Mouse (Mus musculus) CH12.LX (cell line): Measurements from ENCODE around the gene Vps45. TPM values are rescaled to one million over a fixed set of nuclear protein-coding genes. Genes with fewer than 3 reads are reported as not detected.

Source experiments
- DNase-seq: peaks from one replicate; pipeline ENCODE4 v3.0.0-alpha.2; 2013; ENCODE audit errors: extremely low read depth
- H3K27ac ChIP-seq: 2 replicates; pipeline ENCODE4 v1.5.1; 2012; ENCODE audit warnings: low read depth, mild to moderate bottlenecking, control low read depth, moderate library complexity; ENCODE audit not compliant: insufficient read depth
- H3K27me3 ChIP-seq: replicated peaks from 2 replicates; pipeline ENCODE3; 2012; ENCODE audit warnings: inconsistent platforms
- H3K36me3 ChIP-seq, 2 experiments: replicated peaks in 1 of 2; 2 replicates each; pipeline versions ENCODE3 to v1.6.1; 2012; ENCODE audit warnings: inconsistent platforms in 1 of 2, low read length in 1 of 2, mild to moderate bottlenecking in 1 of 2, mixed read lengths in 1 of 2, moderate library complexity in 1 of 2; ENCODE audit not compliant: control insufficient read depth in 1 of 2, insufficient read depth in 1 of 2
- H3K4me1 ChIP-seq, 2 experiments: 2 replicates each; pipeline ENCODE4 v1.6.1; 2012; ENCODE audit warnings: inconsistent platforms in 1 of 2, moderate library complexity in 1 of 2; ENCODE audit not compliant: insufficient read depth in 2 of 2, control insufficient read depth in 1 of 2
- H3K4me2 ChIP-seq: 2 replicates; pipeline ENCODE4 v1.6.1; 2012; ENCODE audit warnings: low read depth, mild to moderate bottlenecking, control low read depth; ENCODE audit not compliant: poor library complexity, insufficient read depth, severe bottlenecking
- H3K4me3 ChIP-seq, 3 experiments: fragments of 150-350 bp in 1 of 3; sonication (generic) in 1 of 3; replicated peaks in 1 of 3; 2 replicates each; pipeline versions ENCODE3 to v1.5.1; 2011 to 2012; ENCODE audit warnings: low read depth in 2 of 3, low read length in 2 of 3, mild to moderate bottlenecking in 2 of 3, moderate library complexity in 2 of 3, control low read depth in 1 of 3, improper control_type of control experiment in 1 of 3, inconsistent platforms in 1 of 3, mixed read lengths in 1 of 3; ENCODE audit not compliant: poor library complexity in 1 of 3
- H3K79me2 ChIP-seq: replicated peaks from 2 replicates; pipeline ENCODE4 v1.6.1; 2012; ENCODE audit warnings: mild to moderate bottlenecking, moderate library complexity; ENCODE audit not compliant: control insufficient read depth, poor library complexity, insufficient read depth, severe bottlenecking; ENCODE audit errors: extremely low read depth
- H3K9ac ChIP-seq: 2 replicates; pipeline ENCODE4 v1.6.1; 2012; ENCODE audit warnings: low read depth, mild to moderate bottlenecking, control low read depth, moderate library complexity; ENCODE audit not compliant: insufficient read depth
- H3K9me3 ChIP-seq: replicated peaks from 2 replicates; pipeline ENCODE3; 2012; ENCODE audit warnings: low read length, inconsistent platforms, mixed read lengths
- BHLHE40 ChIP-seq: IDR thresholded peaks from 2 replicates; pipeline ENCODE4 v1.6.1; 2011; ENCODE audit warnings: mild to moderate bottlenecking, low read depth, low read length, improper control_type of control experiment
- CHD2 ChIP-seq: IDR thresholded peaks from 2 replicates; pipeline ENCODE4 v1.6.1; 2011; ENCODE audit warnings: low read length, improper control_type of control experiment
- E2F4 ChIP-seq: IDR thresholded peaks from 2 replicates; pipeline ENCODE4 v1.6.1; 2011; ENCODE audit warnings: low read depth, low read length, improper control_type of control experiment; ENCODE audit not compliant: insufficient replicate concordance
- ELF1 ChIP-seq: IDR thresholded peaks from 2 replicates; pipeline ENCODE4 v1.6.1; 2014; ENCODE audit warnings: low read depth, mild to moderate bottlenecking, inconsistent platforms, low read length, improper control_type of control experiment
- EP300 ChIP-seq: IDR thresholded peaks from 2 replicates; pipeline ENCODE4 v1.6.1; 2011; ENCODE audit warnings: low read length, improper control_type of control experiment
- ETS1 ChIP-seq: conservative IDR thresholded peaks from 2 replicates; pipeline ENCODE4 v1.6.1; 2012; ENCODE audit warnings: low read depth, mild to moderate bottlenecking, inconsistent platforms, low read length, improper control_type of control experiment, moderate library complexity
- GABPA ChIP-seq: IDR thresholded peaks from 2 replicates; pipeline ENCODE4 v1.6.1; 2012; ENCODE audit warnings: low read depth, low read length, improper control_type of control experiment, inconsistent platforms; ENCODE audit not compliant: insufficient replicate concordance
- HCFC1 ChIP-seq: IDR thresholded peaks from 2 replicates; pipeline ENCODE4 v1.6.1; 2012; ENCODE audit warnings: low read depth, mild to moderate bottlenecking, inconsistent platforms, low read length, improper control_type of control experiment
- JUN ChIP-seq: IDR thresholded peaks from 2 replicates; pipeline ENCODE4 v1.6.1; 2011; ENCODE audit warnings: low read depth, mild to moderate bottlenecking, low read length, improper control_type of control experiment, moderate library complexity; ENCODE audit not compliant: insufficient read depth
- KAT2A ChIP-seq: IDR thresholded peaks from 2 replicates; pipeline ENCODE4 v1.6.1; 2012; ENCODE audit warnings: low read length, improper control_type of control experiment, inconsistent platforms; ENCODE audit not compliant: insufficient replicate concordance
- MAX ChIP-seq: IDR thresholded peaks from 2 replicates; pipeline ENCODE4 v1.6.1; 2011; ENCODE audit warnings: low read length, improper control_type of control experiment
- MAZ ChIP-seq: IDR thresholded peaks from 2 replicates; pipeline ENCODE4 v1.6.1; 2012; ENCODE audit warnings: low read depth, mild to moderate bottlenecking, inconsistent platforms, low read length, improper control_type of control experiment, moderate library complexity
- MXI1 ChIP-seq: IDR thresholded peaks from 2 replicates; pipeline ENCODE4 v1.6.1; 2011; ENCODE audit warnings: mild to moderate bottlenecking, low read depth, low read length, improper control_type of control experiment
- MYC ChIP-seq: IDR thresholded peaks from 2 replicates; pipeline ENCODE4 v1.6.1; 2011; ENCODE audit warnings: low read depth, mild to moderate bottlenecking, improper control_type of control experiment, low read length
- NELFE ChIP-seq: IDR thresholded peaks from 2 replicates; pipeline ENCODE4 v1.6.1; 2011; ENCODE audit warnings: low read depth, low read length, improper control_type of control experiment
- PAX5 ChIP-seq: IDR thresholded peaks from 2 replicates; pipeline ENCODE4 v1.6.1; 2012; ENCODE audit warnings: low read length, inconsistent platforms, mixed read lengths
- POLR2A ChIP-seq: IDR thresholded peaks from 2 replicates; pipeline ENCODE4 v1.6.1; 2011; ENCODE audit warnings: low read depth, mild to moderate bottlenecking, improper control_type of control experiment, low read length
- POLR2AphosphoS2 ChIP-seq: IDR thresholded peaks from 2 replicates; pipeline ENCODE4 v1.6.1; 2011; ENCODE audit warnings: low read depth, low read length, improper control_type of control experiment
- RAD21 ChIP-seq: IDR thresholded peaks from 2 replicates; pipeline ENCODE4 v1.6.1; 2011; ENCODE audit warnings: low read depth, mild to moderate bottlenecking, low read length, improper control_type of control experiment, moderate library complexity
- RCOR1 ChIP-seq: conservative IDR thresholded peaks from 2 replicates; pipeline ENCODE4 v1.6.1; 2012; ENCODE audit warnings: low read depth, mild to moderate bottlenecking, inconsistent platforms, low read length, improper control_type of control experiment
- SIN3A ChIP-seq: IDR thresholded peaks from 2 replicates; pipeline ENCODE4 v1.6.1; 2012; ENCODE audit warnings: low read length, improper control_type of control experiment, inconsistent platforms
- SMC3 ChIP-seq: IDR thresholded peaks from 2 replicates; pipeline ENCODE4 v1.6.1; 2011; ENCODE audit warnings: low read depth, low read length, improper control_type of control experiment
- TBP ChIP-seq: conservative IDR thresholded peaks from 2 replicates; pipeline ENCODE4 v1.6.1; 2011; ENCODE audit warnings: low read depth, low read length, improper control_type of control experiment
- TCF12 ChIP-seq: IDR thresholded peaks from 2 replicates; pipeline ENCODE4 v1.6.1; 2014; ENCODE audit warnings: low read depth, mild to moderate bottlenecking, inconsistent platforms, low read length, improper control_type of control experiment
- UBTF ChIP-seq: IDR thresholded peaks from 2 replicates; pipeline ENCODE4 v1.6.1; 2012; ENCODE audit warnings: low read depth, mild to moderate bottlenecking, inconsistent platforms, low read length, improper control_type of control experiment, moderate library complexity
- USF1 ChIP-seq: IDR thresholded peaks from 2 replicates; pipeline ENCODE4 v1.6.1; 2014; ENCODE audit warnings: low read depth, mild to moderate bottlenecking, inconsistent platforms, low read length, improper control_type of control experiment
- USF2 ChIP-seq: conservative IDR thresholded peaks from 2 replicates; pipeline ENCODE4 v1.6.1; 2011; ENCODE audit warnings: low read depth, low read length, improper control_type of control experiment
- ZMIZ1 ChIP-seq: IDR thresholded peaks from 2 replicates; pipeline ENCODE4 v1.6.1; 2012; ENCODE audit warnings: low read depth, mild to moderate bottlenecking, inconsistent platforms, low read length, improper control_type of control experiment
- ZNF384 ChIP-seq: IDR thresholded peaks from 2 replicates; pipeline ENCODE4 v1.6.1; 2012; ENCODE audit warnings: low read depth, low read length, improper control_type of control experiment, inconsistent platforms
- dilution Hi-C: fragments of 300-500 bp; cut with MboI; formaldehyde crosslinking; loops from 2 replicates; pipeline ENCODE4 v1.14.3; 2020; ENCODE audit warnings: low sequenced_read_pairs; ENCODE audit not compliant: extremely low pct_unique_long_range_greater_than_20kb, extremely low pct_ligation_motif_present
- in situ Hi-C: fragments of 300-500 bp; cut with MboI; formaldehyde crosslinking; loops from 3 replicates; pipeline ENCODE4 v1.14.3; 2019; ENCODE audit warnings: low sequenced_read_pairs, low pct_ligation_motif_present, low pct_unique_long_range_greater_than_20kb, mixed read lengths
- polyA plus RNA-seq: library from polyadenylated mRNA; unstranded; fragments of >175 nt; gene quantifications from 2 replicates; pipeline ENCODE4 v1.2.1, GENCODE M21; 2012; ENCODE audit warnings: low read depth; ENCODE audit not compliant: insufficient read length
- total RNA-seq, 2 experiments: library from RNA; depleted of rRNA; stranded (reverse); fragments of 300-350 nt in 1 of 2; fragments of >200 nt in 1 of 2; gene quantifications; 2 replicates each; pipeline ENCODE4 v1.2.3; 2012 to 2014

Vps45 gene
- total RNA-seq (2012; rRNA removed) (19.1 and 20.8 TPM in 2 replicates), total RNA-seq (2014; rRNA removed) (16.8 and 19.6 TPM in 2 replicates), polyA plus RNA-seq (14.5 and 16.2 TPM in 2 replicates)

- DNase-seq = peak; percentile 69
- H3K4me2 ChIP-seq = peak within 1 kb of the TSS; percentile 96
- no peaks in the 10 kb centered on the region for H3K9me3 ChIP-seq
- H3K27me3 ChIP-seq = no peaks in the 10 kb centered on the region
- H3K9ac ChIP-seq = peak within 1 kb of the TSS; percentile 95
- peaks cover 7 to 47% of the 10 kb centered on the region in 2 experiments for H3K4me1 ChIP-seq
- in situ Hi-C loops = loop anchor here (5.0 to 10.0 kb wide), 2 partner anchors 91 to 204 kb away; partner anchors contain the start of gene Prpf3
- dilution Hi-C loops = no loop called here
- H3K27ac ChIP-seq = peak within 1 kb of the TSS; percentile 42
- TF ChIP-seq TCF12 (peak; percentile 57; the same call in 1 of the 2 replicates), KAT2A (0 out of 2 replicates have a peak, but pooled peaks have one; percentile 18), HCFC1 (peak; percentile 48; the same call in 1 of the 2 replicates), UBTF (no peak; the same call in 1 of the 2 replicates), TBP (no peak; the same call in 1 of the 2 replicates), ETS1 (0 out of 2 replicates have a peak, but pooled peaks have one; percentile 16), ZMIZ1 (peak; percentile 88), GABPA (no peak), MAZ (peak; percentile 9; the same call in 1 of the 2 replicates), MXI1 (peak; percentile 72), USF2 (no peak), E2F4 (0 out of 2 replicates have a peak, but pooled peaks have one; percentile 49), NELFE (peak; percentile 92), MYC (0 out of 2 replicates have a peak, but pooled peaks have one; percentile 15), POLR2A (peak; percentile 79), EP300 (0 out of 2 replicates have a peak, but pooled peaks have one; percentile 25), CHD2 (0 out of 2 replicates have a peak, but pooled peaks have one; percentile 15), ELF1 (peak; percentile 41; the same call in 1 of the 2 replicates), SIN3A (peak; percentile 16)
- peak within 1 kb of the TSS; percentile 65 to 71 (median 69) for H3K4me3 ChIP-seq
- peaks cover 9 to 22% of the 10 kb centered on the region in 2 experiments for H3K36me3 ChIP-seq
- H3K79me2 ChIP-seq = peaks cover 13% of the 10 kb centered on the region; the same call in 1 of the 2 replicates
Observed at GRCm38 (mm10) chr3:96058231-96058896, at the start of gene Vps45. Gene Vps45, minus strand, starts transcription at chr3:96058466.

GRCm38 (mm10) chr3:96106151-96106550, 47.9 kb upstream of the Vps45 start:
- no peaks in the 10 kb centered on the region for H3K9me3 ChIP-seq
- no peak for TF ChIP-seq NELFE
- no peak for TF ChIP-seq EP300
- no peak for TF ChIP-seq BHLHE40
- TF ChIP-seq ZNF384 = no peak
- no peak for TF ChIP-seq RAD21
- TF ChIP-seq JUN = no peak
- no peak for TF ChIP-seq MAX
- TF ChIP-seq RCOR1 = no peak
- TF ChIP-seq HCFC1 = no peak
- TF ChIP-seq POLR2AphosphoS2 = no peak
- no peak for TF ChIP-seq MAZ
- TF ChIP-seq USF2 = no peak
- no peak for TF ChIP-seq ZMIZ1
- TF ChIP-seq USF1 = no peak
- TF ChIP-seq E2F4 = no peak
- no peak for TF ChIP-seq PAX5
- TF ChIP-seq SMC3 = no peak
- no peak for TF ChIP-seq ETS1
- peak overlapping the region in 2 of 3 experiments; percentile 81 to 86 for H3K4me3 ChIP-seq
- H3K36me3 ChIP-seq = peaks cover 0 to 29% of the 10 kb centered on the region in 2 experiments
- H3K9ac ChIP-seq = peak overlapping the region; percentile 61; the same call in 1 of the 2 replicates
- peak overlapping the region; percentile 67; the same call in 1 of the 2 replicates for H3K4me2 ChIP-seq
- no peak overlapping the region for H3K27ac ChIP-seq
- dilution Hi-C loops = no loop called here
- H3K4me1 ChIP-seq = peaks cover 8 to 45% of the 10 kb centered on the region in 2 experiments
- no peaks in the 10 kb centered on the region for H3K27me3 ChIP-seq
- peaks cover 28% of the 10 kb centered on the region for H3K79me2 ChIP-seq
- in situ Hi-C loops = no loop called here
- no peak for DNase-seq
